Mouse (Mus musculus) MEL (cell line): ENCODE data around the gene Dcun1d1.

Experiments
- BHLHE40 ChIP-seq: IDR thresholded peaks from 2 replicates; pipeline ENCODE4 v1.6.1; 2012; ENCODE audit warnings: low read depth, mild to moderate bottlenecking, inconsistent platforms, low read length, improper control_type of control experiment, borderline replicate concordance
- CHD1 ChIP-seq: IDR thresholded peaks from 2 replicates; pipeline ENCODE4 v1.6.1; 2012; ENCODE audit warnings: low read depth, mild to moderate bottlenecking, inconsistent platforms, low read length, improper control_type of control experiment
- CTCF ChIP-seq, 3 experiments: IDR thresholded peaks in 2 of 3; conservative IDR thresholded peaks in 1 of 3; 2 replicates each; pipeline ENCODE4 v1.5.1; 2011 to 2012; ENCODE audit warnings: low read length in 3 of 3, low read depth in 2 of 3, mild to moderate bottlenecking in 2 of 3, improper control_type of control experiment in 1 of 3, inconsistent platforms in 1 of 3, mixed read lengths in 1 of 3, moderate library complexity in 1 of 3; ENCODE audit not compliant: control insufficient read depth in 1 of 3, insufficient read depth in 1 of 3, poor library complexity in 1 of 3, severe bottlenecking in 1 of 3
- GATA1 ChIP-seq: IDR thresholded peaks from 2 replicates; pipeline ENCODE4 v1.6.1; 2011; ENCODE audit warnings: low read depth, low read length, improper control_type of control experiment
- HCFC1 ChIP-seq: IDR thresholded peaks from 2 replicates; pipeline ENCODE4 v1.6.1; 2012; ENCODE audit warnings: low read depth, mild to moderate bottlenecking, inconsistent platforms, low read length, improper control_type of control experiment, moderate library complexity
- MAX ChIP-seq: IDR thresholded peaks from 2 replicates; pipeline ENCODE4 v1.6.1; 2011; ENCODE audit warnings: low read length, improper control_type of control experiment
- POLR2A ChIP-seq, 2 experiments: IDR thresholded peaks; 2 replicates each; pipeline ENCODE4 v1.6.1; 2011 to 2012; ENCODE audit warnings: low read length in 2 of 2, mild to moderate bottlenecking in 2 of 2, control low read depth in 1 of 2, improper control_type of control experiment in 1 of 2, low read depth in 1 of 2, moderate library complexity in 1 of 2; ENCODE audit not compliant: control insufficient read depth in 1 of 2, insufficient read depth in 1 of 2, poor library complexity in 1 of 2
- ZC3H11A ChIP-seq: IDR thresholded peaks from 2 replicates; pipeline ENCODE4 v1.6.1; 2012; ENCODE audit warnings: low read depth, mild to moderate bottlenecking, inconsistent platforms, low read length, improper control_type of control experiment
- ZNF384 ChIP-seq: IDR thresholded peaks from 2 replicates; pipeline ENCODE4 v1.6.1; 2012; ENCODE audit warnings: low read depth, mild to moderate bottlenecking, inconsistent platforms, low read length, improper control_type of control experiment

DNA sequence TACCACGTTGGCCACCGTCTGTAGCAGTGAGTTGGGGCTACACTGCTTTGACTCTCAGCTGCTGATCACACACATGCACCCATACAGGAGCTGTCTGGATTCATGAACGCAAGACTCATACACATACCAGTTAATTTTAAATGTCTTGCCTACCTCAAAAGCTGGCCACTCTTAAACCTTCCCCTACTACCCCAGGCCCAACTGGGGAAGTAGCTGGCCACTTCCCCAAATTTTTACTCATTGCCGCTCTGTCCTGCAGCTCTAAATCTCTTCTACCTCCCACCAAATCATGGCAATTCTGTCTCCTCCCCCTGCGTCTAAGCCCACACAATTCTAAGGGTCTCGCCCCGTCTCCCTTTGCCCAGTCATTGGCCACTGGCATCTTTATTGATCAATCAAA, 11.0 kb upstream of the Dcun1d1 start:
- TF ChIP-seq GATA1 = no peak
- no peak for TF ChIP-seq ZC3H11A
- no peak for TF ChIP-seq CTCF (IDR thresholded peaks at IDR 0.05 in 2 of 3, conservative IDR thresholded peaks at IDR 0.05 in 1 of 3; ENCODE audit: control insufficient read depth in 1 of 3, insufficient read depth in 1 of 3, low read depth in 2 of 3, low read length in 3 of 3, poor library complexity in 1 of 3, severe bottlenecking in 1 of 3)
- TF ChIP-seq ZNF384 = no peak
- TF ChIP-seq POLR2A (IDR thresholded peaks at IDR 0.05; ENCODE audit: control insufficient read depth in 1 of 2, insufficient read depth in 1 of 2, low read depth in 1 of 2, low read length in 2 of 2, poor library complexity in 1 of 2) = no peak
- TF ChIP-seq CHD1 = no peak
- TF ChIP-seq MAX = no peak
- no peak for TF ChIP-seq HCFC1
- TF ChIP-seq BHLHE40 = no peak
